Mouse (Mus musculus): ENCODE measurements around the gene Hid1. TPM values are rescaled to one million over a fixed set of nuclear protein-coding genes. Genes with fewer than 3 reads are reported as not detected.

Gene Hid1
- total RNA-seq, 2 experiments from 2014 or later, result 4.2 to 4.8 TPM

DNA sequence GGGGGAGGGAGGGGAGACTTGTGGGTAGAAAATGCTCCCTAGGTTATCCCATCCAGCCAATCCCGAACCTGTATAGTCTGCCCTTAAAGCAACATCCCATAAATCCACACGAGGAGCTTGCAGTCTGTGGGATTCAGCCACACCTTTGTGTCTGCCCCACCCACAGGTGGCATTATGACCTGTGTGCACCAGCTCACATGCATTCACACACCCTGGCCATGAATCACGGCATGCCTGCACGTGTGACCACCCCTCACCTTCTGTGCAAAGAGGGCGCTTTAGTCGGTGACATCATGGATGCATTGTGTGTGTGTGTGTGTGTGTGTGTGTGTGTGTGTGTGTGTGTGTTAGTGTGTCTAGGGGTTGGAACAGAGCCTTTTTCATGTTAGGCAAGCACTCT lies 25.7 kb downstream of the Hid1 start:
- no peak for DNase-seq
- intact Hi-C loops (cut with DNase I), result no loop called here

DNA sequence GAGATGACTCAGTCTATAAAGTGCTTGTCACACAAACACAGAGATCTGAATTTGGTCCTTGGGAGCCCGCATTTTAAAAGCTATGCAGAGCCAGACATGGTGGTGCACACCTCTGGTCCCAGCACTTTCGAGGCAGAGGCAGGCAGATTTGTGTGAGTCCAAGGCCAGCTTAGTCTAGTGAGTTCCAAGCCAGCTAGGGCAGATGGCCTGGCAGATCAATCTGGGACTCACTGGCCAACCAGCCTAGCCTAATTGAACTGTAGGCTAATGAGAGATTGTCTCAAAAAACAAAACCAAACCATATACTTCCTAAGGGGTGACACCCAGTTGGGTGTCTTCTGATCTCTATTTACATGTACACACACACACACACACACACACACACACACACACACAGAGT lies 26.3 kb downstream of the Hid1 start:
- DNase-seq, result no peak
- intact Hi-C loops (cut with DNase I), result no loop called here

DNA sequence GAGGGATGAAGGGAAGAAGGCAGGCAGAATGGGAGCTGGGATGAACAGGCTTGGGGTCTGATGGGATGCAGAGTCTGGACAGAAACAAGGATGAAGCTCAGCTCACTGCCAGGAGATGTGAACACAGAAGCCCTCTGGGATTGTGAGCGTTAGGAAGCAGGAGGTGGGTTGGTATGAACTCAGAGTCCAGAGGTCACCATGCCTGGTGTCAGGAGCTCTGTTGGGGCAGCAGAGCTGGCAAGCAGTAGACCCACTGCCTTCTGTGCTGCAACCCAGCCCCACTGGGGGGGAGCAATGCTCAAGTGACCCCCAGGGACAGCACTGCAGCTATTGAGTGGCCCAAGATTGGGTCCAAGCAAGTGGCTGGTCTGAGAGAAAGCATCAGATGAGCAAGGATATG lies 29.7 kb downstream of the Hid1 start:
- no peak for DNase-seq
- intact Hi-C loops (cut with DNase I), result no loop called here

- DNase-seq, result no peak
- intact Hi-C loops (cut with DNase I), result no loop called here
Measured at GRCm38 (mm10) chr11:115337350-115337749, 30.2 kb downstream of the Hid1 start.

DNA sequence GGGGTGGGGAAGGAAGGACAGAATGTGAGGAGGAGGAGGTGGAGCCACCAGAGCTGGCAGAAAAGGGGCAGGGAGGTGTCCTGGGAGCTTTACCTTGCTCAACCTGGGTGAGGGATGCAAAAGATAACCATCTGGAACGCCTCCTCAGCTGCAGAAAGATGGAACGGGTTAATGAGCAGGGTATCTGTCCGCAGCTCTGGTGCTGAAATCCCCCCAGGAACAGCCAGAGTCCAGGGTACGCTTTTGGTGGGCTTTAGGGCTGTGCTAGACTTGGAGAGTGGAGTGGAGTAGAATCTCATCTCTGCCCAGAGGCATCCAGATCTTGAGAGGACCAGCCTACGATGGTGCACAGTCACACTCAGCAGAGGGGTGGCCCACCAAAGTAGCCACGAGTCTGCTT lies 31.4 kb downstream of the Hid1 start:
- intact Hi-C loops (cut with DNase I), result no loop called here
- no peak for DNase-seq

GRCm38 (mm10) chr11:115335223-115335622 lies 32.3 kb downstream of the Hid1 start:
- DNase-seq, result no peak
- intact Hi-C loops (cut with DNase I), result no loop called here

- intact Hi-C loops (cut with DNase I), result no loop called here
- DNase-seq, result no peak
Measured at GRCm38 (mm10) chr11:115334531-115334930, 33.0 kb downstream of the Hid1 start, which contains the start of gene Otop3. Gene Otop3, plus strand, starts transcription at chr11:115334731.

DNA sequence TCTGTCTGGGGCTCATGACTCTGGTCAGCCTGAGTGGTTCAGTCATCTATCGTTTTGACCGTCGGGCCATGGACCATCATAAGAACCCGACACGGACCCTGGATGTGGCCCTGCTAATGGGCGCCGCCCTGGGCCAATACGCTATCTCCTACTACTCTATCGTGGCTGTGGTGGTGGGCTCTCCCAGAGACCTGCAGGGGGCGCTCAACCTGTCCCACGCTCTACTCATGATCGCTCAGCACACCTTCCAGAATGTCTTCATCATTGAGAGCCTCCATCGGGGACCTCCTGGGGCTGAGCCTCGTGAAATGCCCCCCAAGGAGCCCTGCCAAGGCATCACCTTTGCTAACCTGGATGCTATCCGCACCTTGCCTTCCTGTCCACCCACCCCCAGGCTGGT lies 38.2 kb downstream of the Hid1 start:
- intact Hi-C loops (cut with DNase I), result no loop called here
- DNase-seq, result no peak

DNA sequence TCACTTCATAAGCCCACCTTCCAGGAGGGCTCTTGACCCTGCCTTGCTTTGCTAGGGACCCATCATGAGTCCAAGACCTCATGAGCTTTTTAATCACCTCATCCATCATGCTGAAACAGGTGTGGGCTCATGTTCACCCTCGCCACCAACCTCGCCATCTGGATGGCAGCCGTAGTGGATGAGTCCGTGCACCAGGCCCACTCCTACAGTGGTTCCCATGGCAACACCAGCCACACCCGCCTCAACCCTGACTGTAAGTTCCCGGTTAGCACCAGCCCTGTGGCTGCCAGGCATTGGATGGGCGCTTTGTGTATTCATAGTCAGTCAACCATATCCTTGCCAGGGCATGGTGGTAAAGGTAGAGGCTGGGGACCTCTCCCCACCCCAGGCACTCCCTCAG lies 40.8 kb downstream of the Hid1 start:
- intact Hi-C loops (cut with DNase I), result no loop called here
- DNase-seq, result no peak

- intact Hi-C loops (cut with DNase I), result no loop called here
Measured at GRCm38 (mm10) chr11:115323354-115323753, 44.2 kb downstream of the Hid1 start.

GRCm38 (mm10) chr11:115321906-115322693 lies 45.5 kb downstream of the Hid1 start, which contains the start of gene Ush1g:
Gene Ush1g, minus strand, starts transcription at chr11:115322041.
- intact Hi-C loops (cut with DNase I), result loop anchor here (1.0 kb wide), 1 partner anchor 32 kb away; no protein-coding TSS in a partner anchor
- peak; percentile 57 to 63 for DNase-seq

More at GRCm38 (mm10) chr11:115323354-115323753, 44.2 kb downstream of the Hid1 start:
- no peak for DNase-seq

GRCm38 (mm10) chr11:115319704-115320383 lies 47.7 kb downstream of the Hid1 start:
- intact Hi-C loops (cut with DNase I), result no loop called here
- no peak for DNase-seq

DNA sequence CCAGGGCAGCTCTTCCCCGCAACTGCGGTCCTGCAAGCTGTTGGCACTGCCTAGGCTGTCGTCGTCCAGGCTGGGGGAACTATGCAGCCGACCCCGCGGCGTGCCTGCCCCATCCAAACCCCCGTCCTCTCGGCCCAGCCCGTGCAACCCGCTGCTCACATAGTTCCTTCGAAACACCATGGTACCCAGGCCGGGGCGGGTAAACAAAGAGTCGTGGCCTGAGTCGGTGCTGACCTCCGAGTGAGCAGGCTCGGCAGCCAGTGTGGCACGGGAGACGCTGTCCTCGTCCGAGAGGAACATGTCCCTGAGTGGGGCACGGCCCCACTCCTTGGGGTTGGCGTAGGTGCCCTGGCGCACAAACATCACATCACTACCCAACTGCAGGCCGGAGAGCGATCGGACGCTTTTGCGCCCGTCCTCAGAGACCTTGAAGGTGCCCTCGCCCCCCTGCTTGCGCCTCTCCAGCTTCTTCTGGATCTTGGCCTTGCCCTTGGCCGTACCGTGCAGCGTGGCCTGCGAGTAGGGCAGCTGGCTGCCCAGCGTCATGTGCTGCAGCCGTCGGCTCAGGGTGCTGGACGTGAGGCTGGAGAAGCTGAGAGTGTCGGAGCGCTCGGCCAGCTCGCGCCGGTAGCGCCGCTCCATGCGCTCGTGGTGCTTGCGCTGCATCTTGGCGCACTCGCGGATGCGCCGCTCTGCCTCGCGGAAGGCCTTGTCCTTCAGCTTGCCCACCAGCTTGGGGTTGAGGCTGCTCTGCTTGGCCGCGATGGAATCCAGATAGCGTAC lies 49.1 kb downstream of the Hid1 start:
- intact Hi-C loops (cut with DNase I), result no loop called here
- DNase-seq, result no peak

DNA sequence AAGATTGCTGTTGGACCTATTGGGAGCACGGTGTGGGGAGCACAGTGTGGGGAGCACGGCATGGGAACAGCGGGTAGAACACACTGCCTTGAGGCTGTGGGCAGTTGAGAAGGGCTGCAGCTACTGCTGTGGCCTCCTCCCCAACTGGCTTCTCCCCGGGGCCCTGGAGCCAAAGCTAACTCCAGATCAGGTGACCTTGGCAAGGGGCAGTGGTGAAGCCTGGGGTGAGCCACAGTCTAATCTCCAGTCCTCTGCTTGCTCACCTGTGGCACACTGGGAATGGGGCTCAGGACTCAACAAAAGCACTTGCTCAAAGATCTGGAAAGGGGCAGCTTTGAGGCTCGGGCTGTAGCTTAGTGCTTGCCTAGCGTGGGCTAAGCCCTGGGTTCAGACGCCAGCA lies 50.4 kb downstream of the Hid1 start:
- intact Hi-C loops (cut with DNase I), result no loop called here
- DNase-seq, result no peak

GRCm38 (mm10) chr11:115314249-115314648 lies 53.3 kb downstream of the Hid1 start:
- DNase-seq, result no peak
- intact Hi-C loops (cut with DNase I), result no loop called here

DNA sequence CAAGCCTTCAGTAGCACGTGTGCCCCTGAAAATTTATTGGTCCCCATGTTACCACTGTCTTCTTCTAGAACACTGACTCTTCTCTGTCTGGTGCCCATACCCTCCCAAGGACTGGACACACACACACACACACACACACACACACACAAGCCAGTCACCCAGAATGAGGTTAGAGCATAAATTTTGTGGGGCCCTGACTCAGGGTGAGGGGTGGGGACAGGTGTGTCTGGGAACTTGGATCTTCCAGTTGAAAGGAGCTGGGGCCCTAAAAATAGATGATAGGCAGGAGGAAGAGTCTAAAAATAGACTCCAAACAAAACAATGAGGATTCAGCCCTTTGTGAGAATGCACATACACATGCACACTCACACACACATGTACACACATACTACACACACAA lies 58.8 kb downstream of the Hid1 start:
- no peak for DNase-seq
- intact Hi-C loops (cut with DNase I), result no loop called here

DNA sequence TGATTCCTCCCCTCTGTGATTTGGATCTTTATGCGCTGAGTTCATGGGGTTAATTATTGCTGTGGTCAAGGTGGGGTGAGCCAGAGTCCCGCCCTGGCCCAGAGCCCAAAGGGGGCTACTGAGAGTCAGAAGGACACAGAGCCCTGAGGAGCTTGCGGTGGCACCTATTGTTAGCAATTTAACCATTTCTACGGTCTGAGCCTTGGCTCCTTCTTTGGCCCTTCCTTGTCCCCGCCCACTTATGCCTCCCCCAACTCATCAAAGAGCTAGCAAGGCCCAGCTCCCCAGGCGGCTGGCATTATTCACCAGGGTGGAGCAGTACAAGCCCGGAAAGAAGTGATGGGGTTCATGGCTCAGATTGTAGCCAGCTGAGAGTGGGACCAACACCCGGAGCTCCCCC lies 60.7 kb downstream of the Hid1 start, which contains the start of gene Otop2:
Gene Otop2, plus strand, starts transcription at position 301 of the 400 bp plus-strand sequence.
- no peak for DNase-seq
- intact Hi-C loops (cut with DNase I), result no loop called here

DNA sequence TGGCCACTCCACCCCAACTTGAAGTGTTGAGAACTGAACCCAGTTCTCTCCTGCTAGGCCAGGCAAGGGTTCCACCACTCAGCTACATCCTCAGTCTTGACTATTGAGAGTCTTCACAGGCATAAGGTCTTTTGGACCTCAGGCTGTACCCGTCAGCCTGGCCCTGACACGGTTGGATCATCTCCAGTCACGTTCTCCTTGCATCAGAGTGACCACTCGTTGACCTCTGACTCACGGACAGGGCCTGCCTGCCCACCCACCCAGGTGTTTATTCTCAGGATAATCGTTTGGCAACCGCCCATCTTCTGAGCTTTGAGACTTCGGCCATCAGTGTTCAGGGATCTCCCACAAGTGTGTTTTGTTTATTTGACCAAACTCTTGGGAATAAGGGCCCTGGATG lies 64.4 kb downstream of the Hid1 start:
- no peak for DNase-seq
- intact Hi-C loops (cut with DNase I), result no loop called here

DNA sequence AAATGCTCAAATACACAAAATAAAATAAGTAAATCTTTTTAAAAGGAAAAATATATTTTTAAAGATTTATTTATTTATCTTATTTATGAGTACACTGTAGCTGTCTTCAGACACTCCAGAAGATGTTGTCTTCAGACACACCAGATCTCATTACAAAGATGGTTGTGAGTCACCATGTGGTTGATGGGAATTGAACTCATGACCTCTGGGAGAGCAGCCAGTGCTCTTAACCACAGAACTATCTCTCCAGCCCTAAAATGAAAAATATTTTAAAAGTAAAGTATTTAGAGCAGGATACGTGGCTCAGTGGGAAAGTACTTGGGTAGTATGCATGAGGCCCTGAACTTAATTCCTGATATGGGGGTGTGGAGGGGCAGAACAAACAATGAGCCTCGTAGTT lies 66.2 kb downstream of the Hid1 start:
- DNase-seq, result no peak
- intact Hi-C loops (cut with DNase I), result no loop called here

DNA sequence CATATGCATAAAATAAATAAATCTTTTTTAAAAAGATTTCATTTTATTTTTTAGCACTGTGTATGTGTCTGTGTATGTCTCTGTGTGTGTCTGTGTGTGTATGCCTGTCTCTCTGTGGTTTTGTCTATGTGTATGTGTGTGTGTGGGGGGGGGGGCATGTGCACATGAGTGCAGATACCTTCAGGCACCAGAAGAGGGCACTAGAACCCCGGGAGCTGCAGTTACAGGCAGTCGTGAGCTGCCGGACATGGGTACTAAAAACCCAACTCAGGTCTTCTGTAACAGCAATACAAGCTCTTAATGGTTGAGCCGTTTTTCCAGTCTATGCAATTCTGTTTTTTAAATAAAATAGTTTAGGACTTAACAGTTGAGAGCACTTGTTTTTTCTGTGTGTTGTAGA lies 66.8 kb downstream of the Hid1 start:
- intact Hi-C loops (cut with DNase I), result no loop called here
- DNase-seq, result no peak

- intact Hi-C loops (cut with DNase I), result no loop called here
- no peak for DNase-seq
Measured at GRCm38 (mm10) chr11:115298160-115298559, 69.4 kb downstream of the Hid1 start.
